Mouse (Mus musculus): ENCODE results near the gene Olfr1392. TPM values are rescaled to one million over a fixed set of nuclear protein-coding genes. Genes with fewer than 3 reads are reported as not detected.

Gene Olfr1392
- polyA plus RNA-seq, 1 experiment: 0.11 TPM

DNA sequence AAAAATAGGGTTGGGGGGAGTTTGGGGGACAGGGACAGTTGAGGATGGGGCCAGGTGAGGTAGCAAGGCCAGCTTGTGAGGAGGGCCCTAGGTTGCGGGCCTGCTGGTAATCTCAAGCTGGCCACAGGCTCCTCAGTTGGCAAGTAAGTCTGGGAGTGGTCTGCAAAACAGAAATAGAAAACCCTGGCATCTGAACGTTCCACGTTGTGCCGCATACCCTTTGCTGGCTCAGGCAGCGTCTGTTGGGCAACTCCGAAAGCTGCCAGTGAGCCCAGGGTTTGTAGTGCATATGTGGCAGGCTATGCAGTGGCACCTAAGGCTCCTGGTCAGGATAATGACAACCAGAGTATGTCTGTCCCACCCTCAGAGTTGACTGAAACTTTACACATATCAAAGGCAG is 21.9 kb upstream of the Olfr1392 start:
- peaks cover 35% of the 10 kb centered on the region for H3K36me3 ChIP-seq (ENCODE audit: control insufficient read depth, insufficient read depth, low read length)
- peaks cover 33% of the 10 kb centered on the region for H3K4me1 ChIP-seq (ENCODE audit: control insufficient read depth, insufficient read depth, insufficient read length, low read length)
- H3K27ac ChIP-seq (ENCODE audit: insufficient read depth, low read depth, low read length): no peak overlapping the region
- no peaks in the 10 kb centered on the region for H3K27me3 ChIP-seq (ENCODE audit: control insufficient read depth, insufficient read depth, low read length)
- TF ChIP-seq CTCF (IDR thresholded peaks at IDR 0.05; ENCODE audit: extremely low read depth, insufficient read length, insufficient replicate concordance, low read depth, low read length) (no peak), POLR2A (IDR thresholded peaks at IDR 0.05; ENCODE audit: low read depth, low read length) (no peak)
- WGBS: 90% methylated on average over 6 of the region's 6 CpGs
- H3K4me3 ChIP-seq (ENCODE audit: low read depth, low read length): no peak overlapping the region

DNA sequence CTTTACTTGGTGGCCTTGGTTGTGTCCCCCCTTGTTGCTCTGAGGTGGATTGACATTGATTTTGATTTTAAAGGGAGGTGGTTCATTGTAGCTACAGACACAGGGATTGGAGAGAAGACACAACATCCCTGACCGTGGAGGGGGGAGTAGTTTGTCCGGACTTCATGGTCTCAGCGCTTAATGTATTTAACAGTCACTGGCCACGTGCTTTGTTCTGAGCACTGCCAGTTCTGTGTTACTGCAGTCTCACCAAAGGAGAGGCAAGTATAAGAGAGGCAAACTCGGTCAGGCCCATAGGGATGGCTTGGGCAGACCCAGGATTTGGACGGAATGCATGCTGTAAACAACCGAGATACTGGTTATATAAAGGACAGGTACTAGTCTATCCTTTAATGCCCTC is 21.0 kb upstream of the Olfr1392 start:
- Histone ChIP-seq H3K4me3 (ENCODE audit: low read depth, low read length) (no peak overlapping the region), H3K36me3 (ENCODE audit: control insufficient read depth, insufficient read depth, low read length) (peaks cover 35% of the 10 kb centered on the region), H3K27ac (ENCODE audit: insufficient read depth, low read depth, low read length) (no peak overlapping the region), H3K4me1 (ENCODE audit: control insufficient read depth, insufficient read depth, insufficient read length, low read length) (peaks cover 33% of the 10 kb centered on the region), H3K27me3 (ENCODE audit: control insufficient read depth, insufficient read depth, low read length) (no peaks in the 10 kb centered on the region)
- no peak for TF ChIP-seq CTCF (IDR thresholded peaks at IDR 0.05; ENCODE audit: extremely low read depth, insufficient read length, insufficient replicate concordance, low read depth, low read length)
- no peak for TF ChIP-seq POLR2A (IDR thresholded peaks at IDR 0.05; ENCODE audit: low read depth, low read length)
- 86% methylated on average over 7 of the region's 7 CpGs for WGBS

DNA sequence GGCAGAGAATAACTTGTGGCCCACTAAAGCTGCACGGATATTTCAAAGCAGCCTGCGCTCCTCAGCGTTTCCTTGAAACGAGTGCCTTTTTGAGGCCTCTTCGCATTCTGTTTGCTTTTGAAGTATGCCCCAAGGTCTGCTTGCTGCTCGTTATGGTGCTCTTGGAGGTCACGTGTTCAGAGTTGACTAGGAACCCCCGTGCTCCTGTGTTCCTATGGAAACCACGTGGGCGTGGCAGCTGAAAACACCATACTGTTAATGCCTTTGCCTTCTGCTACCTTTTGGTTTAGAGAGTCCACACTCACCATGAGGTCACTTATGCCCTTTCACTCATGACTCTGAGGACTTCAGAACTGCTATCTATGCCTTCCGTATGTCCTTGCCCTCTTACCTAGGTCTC is 20.5 kb upstream of the Olfr1392 start:
- Histone ChIP-seq H3K4me1 (ENCODE audit: control insufficient read depth, insufficient read depth, insufficient read length, low read length) (peaks cover 32% of the 10 kb centered on the region), H3K4me3 (ENCODE audit: low read depth, low read length) (no peak overlapping the region), H3K27ac (ENCODE audit: insufficient read depth, low read depth, low read length) (no peak overlapping the region), H3K36me3 (ENCODE audit: control insufficient read depth, insufficient read depth, low read length) (peaks cover 35% of the 10 kb centered on the region), H3K27me3 (ENCODE audit: control insufficient read depth, insufficient read depth, low read length) (no peaks in the 10 kb centered on the region)
- WGBS: 49% methylated on average over 11 of the region's 11 CpGs
- TF ChIP-seq CTCF (IDR thresholded peaks at IDR 0.05; ENCODE audit: extremely low read depth, insufficient read length, insufficient replicate concordance, low read depth, low read length): no peak

DNA sequence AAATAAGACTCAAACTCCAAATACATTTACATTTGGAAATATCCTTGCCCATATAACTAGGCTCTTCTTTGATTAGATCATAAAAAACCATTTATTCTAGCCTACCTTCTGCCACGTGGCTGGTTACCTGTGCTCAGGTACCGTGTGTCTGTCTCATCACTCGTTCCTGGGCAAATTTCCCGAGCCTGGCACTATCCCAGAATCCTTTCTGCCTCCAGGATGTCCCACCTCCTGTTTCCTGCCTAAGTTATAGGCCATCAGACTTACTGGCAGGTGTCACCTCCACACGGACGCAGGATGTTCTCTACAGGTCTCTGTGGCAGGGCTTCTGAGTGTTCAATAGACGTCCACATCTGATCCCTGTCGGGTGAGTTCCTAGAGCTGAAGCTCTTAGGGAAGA is 20.0 kb upstream of the Olfr1392 start:
- no peak for TF ChIP-seq POLR2A (IDR thresholded peaks at IDR 0.05; ENCODE audit: low read depth, low read length)
- no peak for TF ChIP-seq CTCF (IDR thresholded peaks at IDR 0.05; ENCODE audit: extremely low read depth, insufficient read length, insufficient replicate concordance, low read depth, low read length)
- 78% methylated on average over 8 of the region's 8 CpGs for WGBS

DNA sequence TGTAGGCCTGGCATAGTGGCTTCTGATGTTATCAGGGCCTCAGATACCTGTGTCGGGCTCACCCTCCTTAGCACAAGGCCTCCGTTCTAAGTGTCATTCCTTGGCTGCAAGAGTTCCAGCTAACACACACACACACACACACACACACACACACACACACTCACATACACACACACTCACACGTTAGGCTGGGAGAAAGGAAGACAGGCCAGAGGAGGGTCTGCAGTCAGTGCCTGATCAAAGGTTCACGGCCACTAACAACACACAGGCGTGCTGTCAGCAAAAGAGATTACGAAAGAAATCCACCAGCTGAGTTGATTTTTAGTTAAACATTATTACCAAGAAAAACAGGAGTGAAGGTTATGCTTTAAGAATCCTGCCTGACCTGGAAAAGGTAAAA is 18.4 kb upstream of the Olfr1392 start:
- no peak overlapping the region for H3K27ac ChIP-seq (ENCODE audit: insufficient read depth, low read depth, low read length)
- TF ChIP-seq CTCF (IDR thresholded peaks at IDR 0.05; ENCODE audit: extremely low read depth, insufficient read length, insufficient replicate concordance, low read depth, low read length) (no peak), POLR2A (IDR thresholded peaks at IDR 0.05; ENCODE audit: low read depth, low read length) (no peak)
- no peaks in the 10 kb centered on the region for H3K27me3 ChIP-seq (ENCODE audit: control insufficient read depth, insufficient read depth, low read length)
- H3K4me3 ChIP-seq (ENCODE audit: low read depth, low read length): no peak overlapping the region
- peaks cover 30% of the 10 kb centered on the region for H3K36me3 ChIP-seq (ENCODE audit: control insufficient read depth, insufficient read depth, low read length)
- 57% methylated on average over 6 of the region's 6 CpGs for WGBS
- H3K4me1 ChIP-seq (ENCODE audit: control insufficient read depth, insufficient read depth, insufficient read length, low read length): peaks cover 14% of the 10 kb centered on the region

More for the DNA sequence above, 20.0 kb upstream of the Olfr1392 start:
- Histone ChIP-seq H3K4me3 (ENCODE audit: low read depth, low read length) (no peak overlapping the region), H3K36me3 (ENCODE audit: control insufficient read depth, insufficient read depth, low read length) (peaks cover 35% of the 10 kb centered on the region), H3K4me1 (ENCODE audit: control insufficient read depth, insufficient read depth, insufficient read length, low read length) (peaks cover 29% of the 10 kb centered on the region), H3K27ac (ENCODE audit: insufficient read depth, low read depth, low read length) (no peak overlapping the region), H3K27me3 (ENCODE audit: control insufficient read depth, insufficient read depth, low read length) (no peaks in the 10 kb centered on the region)

DNA sequence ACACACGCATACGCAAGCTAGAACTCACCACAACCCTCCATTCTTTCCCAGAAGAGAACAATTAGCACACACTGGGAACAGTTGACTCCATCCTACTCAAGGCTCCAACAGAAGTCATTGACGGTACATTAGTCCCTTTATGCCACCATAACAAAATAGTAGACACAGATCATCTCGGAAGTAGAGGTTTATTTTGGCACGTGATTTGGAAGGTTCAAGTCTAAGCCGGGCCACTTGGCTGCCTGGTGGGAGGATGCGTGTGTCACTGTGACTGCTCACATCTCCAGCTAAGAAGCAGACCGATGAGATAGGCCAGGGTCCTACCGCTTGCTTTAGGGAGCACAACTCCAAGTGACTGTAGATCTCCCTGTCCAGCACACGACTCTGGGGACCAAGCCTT is 17.8 kb upstream of the Olfr1392 start:
- H3K27ac ChIP-seq (ENCODE audit: insufficient read depth, low read depth, low read length): no peak overlapping the region
- no peaks in the 10 kb centered on the region for H3K27me3 ChIP-seq (ENCODE audit: control insufficient read depth, insufficient read depth, low read length)
- H3K4me3 ChIP-seq (ENCODE audit: low read depth, low read length): no peak overlapping the region
- H3K4me1 ChIP-seq (ENCODE audit: control insufficient read depth, insufficient read depth, insufficient read length, low read length): peaks cover 7% of the 10 kb centered on the region; the same call in 1 of the 2 replicates
- H3K36me3 ChIP-seq (ENCODE audit: control insufficient read depth, insufficient read depth, low read length): peaks cover 23% of the 10 kb centered on the region
- no peak for TF ChIP-seq POLR2A (IDR thresholded peaks at IDR 0.05; ENCODE audit: low read depth, low read length)
- no peak for TF ChIP-seq CTCF (IDR thresholded peaks at IDR 0.05; ENCODE audit: extremely low read depth, insufficient read length, insufficient replicate concordance, low read depth, low read length)
- WGBS: 85% methylated on average over 10 of the region's 10 CpGs

DNA sequence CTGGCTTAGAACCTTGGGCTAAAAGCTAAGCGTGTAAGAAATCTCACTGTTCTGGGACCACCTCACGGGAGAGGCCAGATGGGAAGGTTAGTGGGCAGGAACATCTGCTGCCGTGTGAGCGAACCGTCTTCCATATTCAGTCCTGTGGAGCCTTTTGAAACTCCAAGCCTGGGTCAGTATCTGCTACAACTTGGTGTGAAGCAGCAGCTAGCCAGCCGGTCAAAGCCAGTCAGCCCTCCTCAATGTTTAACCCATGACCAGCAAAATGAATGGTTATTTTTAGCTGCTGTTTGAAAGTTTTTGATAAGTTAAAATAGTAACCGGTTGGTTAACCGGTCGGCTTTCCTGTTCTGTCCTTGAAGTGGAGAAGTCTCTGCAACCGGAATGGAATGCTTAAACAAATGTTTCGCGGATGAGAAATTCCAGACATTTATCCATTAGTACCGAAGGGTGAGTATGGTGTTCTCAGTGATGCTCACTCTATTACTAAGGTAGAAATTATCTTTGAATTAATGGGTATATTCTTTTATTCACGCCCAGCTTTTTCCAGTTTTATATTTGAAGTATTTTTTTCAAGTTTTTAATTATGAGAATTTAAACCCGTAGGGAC is 17.0 kb upstream of the Olfr1392 start:
- H3K36me3 ChIP-seq (ENCODE audit: control insufficient read depth, insufficient read depth, low read length): peaks cover 19% of the 10 kb centered on the region
- peaks cover 3% of the 10 kb centered on the region; the same call in 1 of the 2 replicates for H3K4me1 ChIP-seq (ENCODE audit: control insufficient read depth, insufficient read depth, insufficient read length, low read length)
- H3K27ac ChIP-seq (ENCODE audit: insufficient read depth, low read depth, low read length): no peak overlapping the region
- 76% methylated on average over 15 of the region's 15 CpGs for WGBS
- no peak overlapping the region for H3K4me3 ChIP-seq (ENCODE audit: low read depth, low read length)
- H3K27me3 ChIP-seq (ENCODE audit: control insufficient read depth, insufficient read depth, low read length): no peaks in the 10 kb centered on the region
- TF ChIP-seq CTCF (IDR thresholded peaks at IDR 0.05; ENCODE audit: extremely low read depth, insufficient read length, insufficient replicate concordance, low read depth, low read length) (no peak), POLR2A (IDR thresholded peaks at IDR 0.05; ENCODE audit: low read depth, low read length) (no peak)

Data from small intestine, adult 2 months (tissue).